Mouse (Mus musculus): Measurements from ENCODE around the gene Vmn1r205. TPM values are rescaled to one million over a fixed set of nuclear protein-coding genes. Genes with fewer than 3 reads are reported as not detected.
"Not testable (repeated sequence)": the region's sequence is repeated elsewhere in the genome, so short reads cannot be mapped to it uniquely, and the experiment has no call there.

Gene Vmn1r205
- polyA plus RNA-seq (2012), result not detected in 2 replicates

GRCm38 (mm10) chr13:22592900-22593299, at the start of gene Vmn1r205:
Gene Vmn1r205, minus strand, starts transcription at chr13:22593000.
- TF ChIP-seq GATA1 (IDR thresholded peaks at IDR 0.05; ENCODE audit: low read length), result no peak

GRCm38 (mm10) chr13:22624151-22624550, 31.4 kb upstream of the Vmn1r205 start, which contains the start of gene Vmn1r206:
Gene Vmn1r206, minus strand, starts transcription at chr13:22624251.
- not testable (repeated sequence) for TF ChIP-seq GATA1 (IDR thresholded peaks at IDR 0.05; ENCODE audit: low read length)

GRCm38 (mm10) chr13:22552898-22553297, 39.9 kb downstream of the Vmn1r205 start, which contains the start of gene Vmn1r204:
Gene Vmn1r204, plus strand, starts transcription at chr13:22553198.
- TF ChIP-seq GATA1 (IDR thresholded peaks at IDR 0.05; ENCODE audit: low read length), result not testable (repeated sequence)

Other genes with a start within 250 kb of the Vmn1r205 start
- gene Vmn1r198, start 242.6 kb downstream of the Vmn1r205 start, polyA plus RNA-seq (2012), result not detected in 2 replicates
- gene Vmn1r199, start 213.2 kb downstream of the Vmn1r205 start, polyA plus RNA-seq (2012), result not detected in 2 replicates
- gene Vmn1r200, start 202.6 kb downstream of the Vmn1r205 start, polyA plus RNA-seq (2012), result not detected in 2 replicates
- gene Vmn1r201, start 121.1 kb downstream of the Vmn1r205 start, polyA plus RNA-seq (2012), result not detected in 2 replicates
- gene Vmn1r202, start 87.6 kb downstream of the Vmn1r205 start, polyA plus RNA-seq (2012), result not detected in 2 replicates
- gene Vmn1r203, start 74.9 kb downstream of the Vmn1r205 start, polyA plus RNA-seq (2012), result not detected in 2 replicates
- not detected in 2 replicates for gene Vmn1r204, start 39.8 kb downstream of the Vmn1r205 start, polyA plus RNA-seq (2012)
- not detected in 2 replicates for gene Vmn1r206, start 31.3 kb upstream of the Vmn1r205 start, polyA plus RNA-seq (2012)
- not detected in 2 replicates for gene Vmn1r207-ps, start 136.6 kb upstream of the Vmn1r205 start, polyA plus RNA-seq (2012)
- not detected in 2 replicates for gene Vmn1r208, start 184.4 kb upstream of the Vmn1r205 start, polyA plus RNA-seq (2012)
- not detected in 2 replicates for gene Vmn1r209, start 216.7 kb upstream of the Vmn1r205 start, polyA plus RNA-seq (2012)
- gene Vmn1r210, start 238.3 kb upstream of the Vmn1r205 start, polyA plus RNA-seq (2012), result not detected in 2 replicates

Measured in G1E-ER4 (cell line).